Mouse (Mus musculus) lung, embryonic 15.5 days (tissue): ENCODE data around the gene Lyzl4. TPM values are rescaled to one million over a fixed set of nuclear protein-coding genes. Genes with fewer than 3 reads are reported as not detected.
A peak's percentile ranks its signal among the peaks of the same experiment; 100 is the strongest.

Source experiments
- ATAC-seq: fragments of 200-750 bp; cut with Nextera tagmentation; 2 replicates; pipeline ENCODE4 v1.8.0; 2017; ENCODE audit warnings: moderate number of reproducible peaks, borderline replicate concordance; ENCODE audit not compliant: low FRiP score, low TSS enrichment; ENCODE audit errors: extremely low read depth
- H3K27ac ChIP-seq: fragments of 300-500 bp; sonication (generic); 2 replicates; pipeline ENCODE4 v1.5.1; 2015; ENCODE audit warnings: moderate library complexity, mild to moderate bottlenecking, inconsistent platforms
- H3K27me3 ChIP-seq: fragments of 300-500 bp; sonication (generic); 2 replicates; pipeline ENCODE4 v1.6.1; 2015; ENCODE audit warnings: inconsistent platforms
- H3K36me3 ChIP-seq: fragments of 300-500 bp; sonication (generic); 2 replicates; pipeline ENCODE4 v1.6.1; 2015; ENCODE audit warnings: inconsistent platforms
- H3K4me1 ChIP-seq: fragments of 300-500 bp; sonication (generic); 2 replicates; pipeline ENCODE4 v1.6.1; 2015; ENCODE audit warnings: inconsistent platforms
- H3K4me2 ChIP-seq: fragments of 300-500 bp; sonication (generic); 2 replicates; pipeline ENCODE4 v1.6.1; 2015; ENCODE audit warnings: inconsistent platforms, mild to moderate bottlenecking, moderate library complexity
- H3K4me3 ChIP-seq: fragments of 300-500 bp; sonication (generic); 2 replicates; pipeline ENCODE4 v1.5.1; 2015; ENCODE audit warnings: mild to moderate bottlenecking, inconsistent platforms
- H3K9ac ChIP-seq: fragments of 300-500 bp; sonication (generic); 2 replicates; pipeline ENCODE4 v1.6.1; 2015; ENCODE audit warnings: inconsistent platforms
- H3K9me3 ChIP-seq: fragments of 300-500 bp; sonication (generic); 2 replicates; pipeline ENCODE4 v1.6.1; 2016; ENCODE audit warnings: inconsistent platforms
- WGBS: fragments of 180-500 bp; shearing (Covaris S2); methylation state at CpG from one replicate; pipeline ENCODE4 v1.1.7; 2015; 5-methylcytosine and 5-hydroxymethylcytosine counted together
- polyA plus RNA-seq: library from polyadenylated mRNA; unstranded; fragments of >200 nt; fragmentation: Nextera tagmentation; extraction: Ambion mirVana; gene quantifications from 2 replicates; pipeline ENCODE4 v1.2.1, GENCODE M21; 2015

Gene Lyzl4
- polyA plus RNA-seq, 1 experiment from 2014 or later: not detected

DNA sequence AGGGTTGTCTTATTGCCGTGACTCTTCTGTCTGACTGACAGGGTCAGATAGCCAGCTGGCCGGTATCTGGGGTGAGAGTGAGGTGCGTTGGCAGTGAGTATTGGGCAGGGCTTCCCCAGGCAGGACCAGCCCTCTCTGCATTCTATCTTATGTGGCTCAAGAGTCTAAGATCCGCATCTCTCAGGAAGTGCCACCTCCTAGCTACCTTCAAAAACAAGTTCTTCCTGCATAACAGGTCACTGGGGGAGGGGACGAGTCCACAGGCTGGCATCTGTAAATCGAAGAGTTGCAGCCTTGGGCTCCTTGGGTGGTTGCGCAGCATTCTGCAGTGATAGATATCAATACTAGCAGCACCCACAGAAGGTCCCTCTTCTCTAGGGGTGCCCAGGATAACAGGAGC, 5.1 kb upstream of the Lyzl4 start:
- no peak for ATAC-seq
- Histone ChIP-seq H3K4me1 (peaks cover 11% of the 10 kb centered on the region), H3K27ac (no peak overlapping the region), H3K9ac (no peak overlapping the region), H3K4me3 (no peak overlapping the region), H3K9me3 (no peaks in the 10 kb centered on the region), H3K36me3 (no peaks in the 10 kb centered on the region), H3K4me2 (no peak overlapping the region), H3K27me3 (peaks cover 28% of the 10 kb centered on the region)
- WGBS: 50% methylated on average over 7 of the region's 7 CpGs

DNA sequence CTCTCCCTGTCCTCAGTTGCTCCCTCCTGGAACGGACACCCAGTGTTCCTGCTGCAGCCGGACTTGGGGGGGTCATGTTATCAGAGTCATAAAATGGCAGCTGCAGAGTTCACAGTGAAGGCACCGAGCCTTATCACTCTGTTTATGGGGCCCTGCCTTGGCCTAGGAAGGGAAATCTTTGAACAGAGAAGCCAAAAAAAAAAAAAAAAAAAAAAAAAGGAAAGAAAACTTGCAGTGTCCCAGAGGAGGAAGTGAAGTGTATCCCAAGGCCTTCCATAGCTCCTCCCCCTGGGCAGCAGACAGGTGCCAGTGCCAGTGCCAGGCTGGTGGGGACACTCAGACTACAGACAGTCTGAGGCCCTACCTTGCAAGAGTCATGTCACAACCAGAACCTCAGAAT, 3.0 kb upstream of the Lyzl4 start:
- Histone ChIP-seq H3K27me3 (peaks cover 49% of the 10 kb centered on the region), H3K9me3 (no peaks in the 10 kb centered on the region), H3K4me1 (peaks cover 18% of the 10 kb centered on the region), H3K9ac (no peak overlapping the region), H3K27ac (no peak overlapping the region), H3K36me3 (no peaks in the 10 kb centered on the region), H3K4me3 (no peak overlapping the region), H3K4me2 (no peak overlapping the region)
- 29% methylated on average over 3 of the region's 3 CpGs for WGBS
- no peak for ATAC-seq

- Histone ChIP-seq H3K4me2 (peak within 1 kb of the TSS; percentile 98), H3K4me1 (peaks cover 18% of the 10 kb centered on the region), H3K27me3 (peaks cover 61% of the 10 kb centered on the region), H3K4me3 (peak within 1 kb of the TSS; percentile 48), H3K27ac (no peak within 1 kb of the TSS), H3K9ac (peak within 1 kb of the TSS; percentile 47), H3K9me3 (no peaks in the 10 kb centered on the region), H3K36me3 (no peaks in the 10 kb centered on the region)
- under 1% methylated on average over 63 of the region's 79 CpGs for WGBS
- peak; percentile 89 for ATAC-seq
Measured at GRCm38 (mm10) chr9:121642401-121643181, 695 bp upstream of the Lyzl4 start, which contains the start of gene Vipr1. Vipr1 (plus strand) TSS chr9:121642716.

DNA sequence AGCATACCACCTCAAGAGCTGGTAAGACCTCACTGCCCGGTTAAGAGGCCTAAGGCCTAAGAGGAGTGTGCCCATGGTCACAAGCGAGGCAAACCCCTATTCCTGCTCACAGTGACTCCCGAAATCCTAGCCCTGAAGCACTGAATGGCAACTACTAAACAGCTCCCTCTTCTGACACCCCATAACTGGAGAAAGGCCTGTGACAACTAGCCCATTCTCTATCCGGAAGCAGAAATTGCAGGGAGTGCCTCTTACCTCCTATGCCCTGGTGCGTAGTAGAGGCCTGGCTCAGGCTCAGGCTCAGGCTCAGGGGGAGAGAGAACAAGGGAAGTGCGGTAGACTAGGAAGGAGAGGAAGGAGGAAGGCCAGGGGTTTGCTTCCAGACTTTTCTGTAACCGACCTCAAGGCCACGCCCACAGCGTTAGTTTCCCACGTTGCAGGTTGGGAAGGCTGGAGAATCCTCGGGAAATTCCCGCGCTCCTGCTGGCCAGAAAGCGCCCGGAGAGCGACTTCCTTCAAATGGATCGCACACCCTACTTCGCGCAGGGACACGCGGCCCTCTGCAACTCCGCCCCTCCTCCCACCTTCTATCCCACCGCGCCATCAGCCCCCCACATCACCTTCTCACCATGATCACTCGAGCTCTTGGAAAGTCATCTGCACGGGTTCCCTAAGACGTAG, 521 bp downstream of the Lyzl4 start:
- H3K4me2 ChIP-seq: peak overlapping the region; percentile 98
- H3K4me1 ChIP-seq: peaks cover 18% of the 10 kb centered on the region
- whole genome bisulfite sequencing: 8% methylated on average over 27 of the region's 27 CpGs
- H3K9me3 ChIP-seq: no peaks in the 10 kb centered on the region
- H3K27me3 ChIP-seq: peaks cover 61% of the 10 kb centered on the region
- H3K9ac ChIP-seq: peak overlapping the region; percentile 47; the same call in 1 of the 2 replicates
- no peak overlapping the region for H3K27ac ChIP-seq
- ATAC-seq: peak; percentile 20; the same call in 1 of the 2 replicates
- H3K36me3 ChIP-seq: no peaks in the 10 kb centered on the region
- H3K4me3 ChIP-seq: peak overlapping the region; percentile 48

GRCm38 (mm10) chr9:121639790-121640189, 2.1 kb downstream of the Lyzl4 start:
- H3K9me3 ChIP-seq: no peaks in the 10 kb centered on the region
- H3K36me3 ChIP-seq: no peaks in the 10 kb centered on the region
- WGBS: 47% methylated on average over 16 of the region's 16 CpGs
- H3K27me3 ChIP-seq: peaks cover 68% of the 10 kb centered on the region
- ATAC-seq: no peak
- H3K4me3 ChIP-seq: no peak overlapping the region
- no peak overlapping the region for H3K27ac ChIP-seq
- no peak overlapping the region for H3K4me2 ChIP-seq
- H3K4me1 ChIP-seq: peaks cover 18% of the 10 kb centered on the region
- no peak overlapping the region for H3K9ac ChIP-seq

- WGBS: 33% methylated on average over 7 of the region's 7 CpGs
- Histone ChIP-seq H3K9ac (no peak overlapping the region), H3K4me1 (no peaks in the 10 kb centered on the region), H3K36me3 (no peaks in the 10 kb centered on the region), H3K27ac (no peak overlapping the region), H3K9me3 (no peaks in the 10 kb centered on the region), H3K27me3 (peaks cover 30% of the 10 kb centered on the region), H3K4me2 (no peak overlapping the region), H3K4me3 (no peak overlapping the region)
- ATAC-seq: no peak
Measured at GRCm38 (mm10) chr9:121635835-121636576, 5.9 kb downstream of the Lyzl4 start.

GRCm38 (mm10) chr9:121633306-121633705, 8.6 kb downstream of the Lyzl4 start:
- WGBS: 61% methylated on average over 6 of the region's 6 CpGs
- Histone ChIP-seq H3K27me3 (peaks cover 7% of the 10 kb centered on the region; the same call in 1 of the 2 replicates), H3K4me2 (no peak overlapping the region), H3K27ac (no peak overlapping the region), H3K4me3 (no peak overlapping the region), H3K36me3 (no peaks in the 10 kb centered on the region), H3K9me3 (no peaks in the 10 kb centered on the region), H3K9ac (no peak overlapping the region), H3K4me1 (no peaks in the 10 kb centered on the region)
- no peak for ATAC-seq

GRCm38 (mm10) chr9:121632891-121633290, 9.0 kb downstream of the Lyzl4 start:
- 83% methylated on average over 10 of the region's 10 CpGs for WGBS
- Histone ChIP-seq H3K4me3 (no peak overlapping the region), H3K27me3 (peaks cover 7% of the 10 kb centered on the region; the same call in 1 of the 2 replicates), H3K9me3 (no peaks in the 10 kb centered on the region), H3K36me3 (no peaks in the 10 kb centered on the region), H3K9ac (no peak overlapping the region), H3K27ac (no peak overlapping the region), H3K4me1 (no peaks in the 10 kb centered on the region), H3K4me2 (no peak overlapping the region)
- ATAC-seq: no peak

- no peak for ATAC-seq
- Histone ChIP-seq H3K36me3 (no peaks in the 10 kb centered on the region), H3K4me2 (no peak overlapping the region), H3K27ac (no peak overlapping the region), H3K27me3 (peaks cover 7% of the 10 kb centered on the region; the same call in 1 of the 2 replicates), H3K9ac (no peak overlapping the region), H3K4me1 (no peaks in the 10 kb centered on the region), H3K9me3 (no peaks in the 10 kb centered on the region), H3K4me3 (no peak overlapping the region)
- WGBS: 57% methylated on average over 4 of the region's 4 CpGs
Measured at GRCm38 (mm10) chr9:121631946-121632345, 9.9 kb downstream of the Lyzl4 start.

- H3K27me3 ChIP-seq: peaks cover 2% of the 10 kb centered on the region; the same call in 1 of the 2 replicates
- no peaks in the 10 kb centered on the region for H3K36me3 ChIP-seq
- H3K9ac ChIP-seq: no peak overlapping the region
- H3K4me3 ChIP-seq: no peak overlapping the region
- no peak for ATAC-seq
- no peaks in the 10 kb centered on the region for H3K4me1 ChIP-seq
- no peak overlapping the region for H3K27ac ChIP-seq
- H3K9me3 ChIP-seq: no peaks in the 10 kb centered on the region
- WGBS: 95% methylated on average over 1 of the region's 1 CpGs
- H3K4me2 ChIP-seq: no peak overlapping the region
Measured at GRCm38 (mm10) chr9:121630627-121631026, 11.3 kb downstream of the Lyzl4 start.

- no peak overlapping the region for H3K9ac ChIP-seq
- 68% methylated on average over 2 of the region's 2 CpGs for WGBS
Measured at GRCm38 (mm10) chr9:121624920-121625319, 17.0 kb downstream of the Lyzl4 start.

More at GRCm38 (mm10) chr9:121624920-121625319, 17.0 kb downstream of the Lyzl4 start:
- H3K4me3 ChIP-seq: no peak overlapping the region
- no peaks in the 10 kb centered on the region for H3K27me3 ChIP-seq
- no peaks in the 10 kb centered on the region for H3K36me3 ChIP-seq
- H3K4me2 ChIP-seq: no peak overlapping the region
- H3K4me1 ChIP-seq: no peaks in the 10 kb centered on the region
- ATAC-seq: no peak
- no peaks in the 10 kb centered on the region for H3K9me3 ChIP-seq
- no peak overlapping the region for H3K27ac ChIP-seq
